Mouse (Mus musculus) naive thymus-derived CD4-positive, alpha-beta T cell, adult 5 months (primary cell): Measurements from ENCODE around the gene Tpbpa. TPM values are rescaled to one million over a fixed set of nuclear protein-coding genes. Genes with fewer than 3 reads are reported as not detected.

Experiments
- polyA plus RNA-seq: library from polyadenylated mRNA; unstranded; fragments of 100-300 nt; shearing (Covaris generic); gene quantifications from one replicate; pipeline ENCODE4 v1.2.1, GENCODE M21; 2017

The Tpbpa gene
- not detected for polyA plus RNA-seq

DNA sequence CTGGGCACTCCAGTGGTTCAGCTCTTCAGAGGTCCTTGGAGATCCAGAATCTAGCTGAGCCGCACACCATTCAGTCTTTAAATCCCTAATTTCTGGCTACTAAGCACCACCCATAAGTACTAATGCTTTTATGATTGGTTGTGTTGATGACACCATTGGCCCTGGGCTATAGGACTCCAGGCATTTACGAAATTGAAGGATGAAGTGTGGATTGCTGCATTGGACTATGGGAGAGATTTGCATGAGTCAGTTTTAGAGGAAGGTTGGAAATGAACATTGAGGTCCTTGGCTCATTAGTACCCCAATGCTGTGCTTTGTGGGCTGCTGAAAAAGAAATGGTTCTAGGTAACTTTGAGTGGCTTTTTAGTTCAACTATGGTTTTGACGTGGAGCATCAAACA is at the start of gene Tpbpa:
Gene Tpbpa, minus strand, starts transcription at position 101 of the 400 bp plus-strand sequence.

DNA sequence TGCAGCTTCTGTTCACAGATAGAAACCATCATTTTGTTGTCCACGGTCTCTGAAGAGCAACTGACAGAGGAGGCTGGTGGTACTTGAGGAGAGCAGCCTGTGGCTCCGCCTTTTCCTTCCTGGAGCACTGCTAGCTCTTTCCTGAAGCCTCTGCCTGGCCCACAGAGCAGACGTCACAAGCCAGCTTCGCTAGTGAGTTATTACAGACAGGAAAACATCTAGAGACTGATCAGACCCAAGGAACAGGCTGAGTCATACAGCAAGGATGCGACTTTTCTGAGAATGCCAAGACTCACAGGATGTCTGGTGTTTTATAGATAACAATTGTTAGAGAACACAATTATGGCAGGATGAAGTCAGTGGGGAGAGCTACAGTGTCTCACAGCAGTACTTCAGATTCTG is 5.3 kb downstream of the Tpbpa start, which contains the start of the genes Gm49391 and Ctla2a:
Gene Gm49391, minus strand, starts transcription at position 72 of the 402 bp plus-strand sequence.
Gene Ctla2a, minus strand, starts transcription at position 126 of the 402 bp plus-strand sequence.

DNA sequence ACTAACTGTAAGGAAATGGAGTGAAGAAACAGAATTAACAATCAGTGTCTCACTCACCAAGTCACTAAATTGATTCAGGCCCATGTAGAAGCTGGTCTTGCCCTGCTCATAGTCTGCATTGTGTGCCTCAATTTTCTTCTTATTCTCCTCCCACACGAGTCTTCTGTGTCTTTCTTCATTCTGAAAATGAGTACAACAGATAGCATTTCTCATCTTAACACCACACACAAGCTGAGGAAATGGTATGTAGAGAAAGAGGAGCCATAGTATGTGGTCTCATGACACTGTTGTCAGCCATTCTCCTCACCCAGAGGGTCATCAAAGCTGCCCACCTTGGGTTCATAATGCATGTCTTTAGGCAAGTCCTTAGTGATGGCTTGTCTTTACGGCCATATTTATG is 6.3 kb downstream of the Tpbpa start, which contains the start of gene Gm49393:
Gene Gm49393, minus strand, starts transcription at position 101 of the 400 bp plus-strand sequence.

DNA sequence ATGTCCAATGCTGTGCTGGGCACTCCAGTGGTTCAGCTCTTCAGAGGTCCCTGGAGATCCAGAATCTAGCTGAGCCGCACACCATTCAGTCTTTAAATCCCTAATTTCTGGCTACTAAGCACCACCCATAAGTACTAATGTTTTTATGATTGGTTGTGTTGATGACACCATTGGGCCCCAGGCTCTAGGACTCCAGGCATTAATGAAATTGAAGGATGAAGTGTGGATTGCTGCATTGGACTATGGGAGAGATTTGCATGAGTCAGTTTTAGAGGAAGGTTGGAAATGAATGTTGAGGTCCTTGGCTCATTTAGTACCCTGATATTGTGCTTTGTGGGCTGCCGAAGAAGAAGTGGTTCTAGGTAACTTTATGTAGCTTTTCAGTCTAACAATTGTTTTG is 37.0 kb downstream of the Tpbpa start, which contains the start of gene Tpbpb:
Gene Tpbpb, minus strand, starts transcription at position 101 of the 400 bp plus-strand sequence.

DNA sequence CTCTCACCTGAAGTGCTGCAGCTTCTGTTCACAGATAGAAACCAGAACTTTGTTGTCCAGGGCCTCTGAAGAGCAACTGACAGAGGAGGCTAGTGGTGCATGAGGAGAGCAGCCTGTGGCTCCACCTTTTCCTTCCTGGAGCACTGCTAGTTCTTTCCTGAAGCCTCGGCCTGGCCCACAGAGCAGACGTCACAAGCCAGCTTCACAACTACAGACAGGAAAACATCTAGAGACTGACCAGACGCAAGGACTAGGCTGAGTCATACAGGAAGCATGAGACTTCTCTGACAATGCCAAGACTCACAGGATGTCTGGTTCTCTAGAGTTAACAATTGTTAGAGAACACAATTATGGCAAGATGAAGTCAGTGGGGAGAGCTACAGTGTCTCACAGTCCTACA is 44.5 kb downstream of the Tpbpa start, which contains the start of gene Ctla2b:
Gene Ctla2b, minus strand, starts transcription at position 120 of the 400 bp plus-strand sequence.

DNA sequence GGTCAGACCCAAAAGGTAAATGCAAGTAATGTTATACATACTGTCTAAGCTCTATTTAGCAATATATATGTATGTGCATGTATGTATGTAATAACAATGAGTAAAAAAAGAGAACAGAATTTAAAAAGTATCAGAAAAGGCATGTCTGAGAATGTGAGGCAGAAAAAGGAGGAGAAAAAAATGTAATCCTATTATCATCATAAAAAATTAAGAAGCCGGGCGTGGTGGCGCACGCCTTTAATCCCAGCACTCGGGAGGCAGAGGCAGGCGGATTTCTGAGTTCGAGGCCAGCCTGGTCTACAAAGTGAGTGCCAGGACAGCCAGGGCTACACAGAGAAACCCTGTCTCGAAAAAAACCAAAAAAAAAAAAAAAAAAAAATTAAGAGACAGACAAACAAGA is 45.0 kb downstream of the Tpbpa start, which contains the start of gene Gm49392:
Gene Gm49392, minus strand, starts transcription at position 101 of the 400 bp plus-strand sequence.

Other genes starting within 250 kb of the Tpbpa start
- not detected for gene BC051665, start 155.6 kb downstream of the Tpbpa start, polyA plus RNA-seq
- not detected for gene Ctsll3, start 139.1 kb downstream of the Tpbpa start, polyA plus RNA-seq
- 2.3 TPM for gene 4930486L24Rik, start 77.5 kb downstream of the Tpbpa start, polyA plus RNA-seq
- gene Gm49392, start 45.1 kb downstream of the Tpbpa start, polyA plus RNA-seq, result not detected
- 3.7 TPM for gene Ctla2b, start 44.5 kb downstream of the Tpbpa start, polyA plus RNA-seq
- gene Tpbpb, start 37.1 kb downstream of the Tpbpa start, polyA plus RNA-seq, result not detected
- not detected for gene Gm49393, start 6.4 kb downstream of the Tpbpa start, polyA plus RNA-seq
- gene Gm49391, start 5.4 kb downstream of the Tpbpa start, polyA plus RNA-seq, result not detected
- gene Ctla2a, start 5.4 kb downstream of the Tpbpa start, polyA plus RNA-seq, result 38.3 TPM
- gene Ctsj, start 64.0 kb upstream of the Tpbpa start, polyA plus RNA-seq, result not detected
- gene Ctsq, start 98.6 kb upstream of the Tpbpa start, polyA plus RNA-seq, result not detected
- gene Ctsr, start 222.3 kb upstream of the Tpbpa start, polyA plus RNA-seq, result not detected